Comparison of ENCODE assay signal across 8 mouse cellular contexts in the genomic region with DNA sequence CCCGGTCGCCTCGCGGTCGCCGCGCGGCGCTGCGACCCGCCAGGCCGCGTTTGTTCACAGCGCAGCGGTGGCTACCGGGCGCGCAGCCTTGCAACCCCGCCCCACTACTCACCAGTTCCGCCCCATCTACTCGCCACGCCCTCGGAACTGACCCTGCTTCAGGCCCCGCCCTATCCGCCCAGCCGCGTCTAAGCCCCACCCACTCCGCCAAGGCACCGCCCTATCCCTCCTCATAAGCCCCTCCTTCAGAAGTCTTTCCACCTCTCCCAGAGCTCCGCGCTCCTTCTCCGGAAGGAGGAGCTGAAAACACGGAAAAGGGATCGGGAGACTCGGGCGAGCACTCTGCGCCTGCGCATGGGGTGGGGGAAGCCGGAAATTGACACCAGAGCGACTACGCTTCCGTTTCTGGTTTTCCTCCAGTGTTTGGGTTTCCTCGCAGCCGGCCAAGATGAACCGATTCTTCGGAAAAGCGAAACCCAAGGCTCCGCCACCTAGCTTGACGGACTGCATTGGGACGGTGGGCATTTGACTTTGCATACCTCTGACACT. TPM values are rescaled to one million over a fixed set of nuclear protein-coding genes. Genes with fewer than 3 reads are reported as not detected.
DNase-seq lines count a peak whose midpoint lies in the region; ATAC-seq lines count a peak whose summit lies in the region.

Gene Bag1, minus strand, starts transcription at position 135 of the 549 bp plus-strand sequence.
Gene Chmp5, plus strand, starts transcription at position 248 of the 549 bp plus-strand sequence.

- peak within 1 kb of the TSS; percentile 88 for H3K4me2 ChIP-seq in hindbrain, embryonic 15.5 days

- peaks cover 31% of the 10 kb centered on the region for H3K4me1 ChIP-seq in hindbrain, embryonic 15.5 days (replicated peaks)

- no peaks in the 10 kb centered on the region for H3K27me3 ChIP-seq in hindbrain, embryonic 15.5 days

- H3K27ac ChIP-seq in hindbrain, embryonic 15.5 days (replicated peaks): peak within 1 kb of the TSS; percentile 88

- peak within 1 kb of the TSS; percentile 87 for H3K4me3 ChIP-seq in hindbrain, embryonic 15.5 days

- peak; percentile 99 for ATAC-seq in hindbrain, embryonic 15.5 days (ENCODE audit: low FRiP score, low read depth)

- H3K36me3 ChIP-seq in hindbrain, embryonic 15.5 days: peaks cover 26% of the 10 kb centered on the region

- peak within 1 kb of the TSS; percentile 81 for H3K9ac ChIP-seq in hindbrain, embryonic 15.5 days

- DNase-seq in T-cell, adult 2 months (ENCODE audit: low spot score): peak; percentile 98
- DNase-seq in cerebellum, postnatal 36 days: peak; percentile 96 to 97
- peak; percentile 98 for DNase-seq in frontal cortex, postnatal 36 days (ENCODE audit: low spot score in 2 of 2)
- DNase-seq in left cerebral cortex, adult 11 months (ENCODE audit: low spot score): peak; percentile 98
- DNase-seq in lung, postnatal 4 days: peak; percentile 99 to 100
- DNase-seq in retina, postnatal 7 days (ENCODE audit: low read depth, low spot score): peak; percentile 98
- DNase-seq in urinary bladder, adult 2 months (ENCODE audit: low spot score): peak; percentile 93

- under 1% methylated on average over 31 of the region's 50 CpGs for WGBS in hindbrain, embryonic 15.5 days

- H3K9me3 ChIP-seq in hindbrain, embryonic 15.5 days: no peaks in the 10 kb centered on the region

RNA-seq across cellular contexts. Expression of gene Bag1, which starts in this region (rescaled TPM):
- 181 and 203 TPM in 2 replicates for polyA plus RNA-seq in hindbrain, embryonic 15.5 days (2015; fragmentation: Nextera tagmentation; extraction: Ambion mirVana)
- 126 and 153 TPM in 2 replicates for polyA plus RNA-seq in urinary bladder, adult 2 months (2012; rRNA removed)

RNA-seq across cellular contexts. Expression of gene Chmp5, which starts in this region (rescaled TPM):
- polyA plus RNA-seq in hindbrain, embryonic 15.5 days (2015; fragmentation: Nextera tagmentation; extraction: Ambion mirVana): 150 and 157 TPM in 2 replicates
- 102 and 115 TPM in 2 replicates for polyA plus RNA-seq in urinary bladder, adult 2 months (2012; rRNA removed)

Comparison
In these comparisons a context has a peak if more than half of its experiments do, and no peak if none do; other contexts are left out.
1. Peak in every context shown above with its lines: DNase-seq, ATAC-seq, H3K4me3 ChIP-seq and H3K27ac ChIP-seq.